Mouse (Mus musculus): Measurements from ENCODE around the gene Fstl3. TPM values are rescaled to one million over a fixed set of nuclear protein-coding genes. Genes with fewer than 3 reads are reported as not detected.

Gene Fstl3
- polyA plus RNA-seq, 1 experiment: 2.5 TPM

DNA sequence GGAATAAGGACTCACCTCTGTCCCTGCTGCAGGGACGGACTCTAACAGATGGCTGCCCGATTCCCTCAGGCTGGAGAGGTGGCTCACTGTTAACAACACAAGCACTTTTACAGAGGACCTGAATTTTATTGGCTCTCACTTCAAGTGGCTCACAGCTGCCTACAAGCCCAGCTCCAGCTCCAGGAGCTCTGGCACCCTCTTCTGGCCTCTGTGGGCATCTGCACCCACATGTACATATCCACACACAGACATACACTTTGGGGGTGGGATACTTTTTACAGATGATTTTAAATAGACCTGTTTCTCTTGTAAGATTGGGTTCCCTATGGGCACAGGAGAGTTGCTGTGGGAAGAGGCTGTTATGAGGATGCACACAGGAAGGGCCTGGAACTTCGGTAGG is 4.8 kb upstream of the Fstl3 start:
- Histone ChIP-seq H3K4me1 (ENCODE audit: control insufficient read depth, insufficient read depth, low read length) (no peaks in the 10 kb centered on the region), H3K4me3 (replicated peaks; ENCODE audit: insufficient read depth, low read depth, low read length) (no peak overlapping the region), H3K27me3 (ENCODE audit: control insufficient read depth, insufficient read depth, low read length) (no peaks in the 10 kb centered on the region), H3K27ac (ENCODE audit: insufficient read depth, low read length) (no peak overlapping the region)
- 88% methylated on average over 3 of the region's 3 CpGs for WGBS
- no peak for DNase-seq
- TF ChIP-seq POLR2A (IDR thresholded peaks at IDR 0.05; ENCODE audit: borderline replicate concordance, insufficient read depth, low read length) (no peak), CTCF (IDR thresholded peaks at IDR 0.05; ENCODE audit: borderline replicate concordance, insufficient read depth, low read depth, low read length) (no peak)

- Histone ChIP-seq H3K4me1 (ENCODE audit: control insufficient read depth, insufficient read depth, low read length) (no peaks in the 10 kb centered on the region), H3K27me3 (ENCODE audit: control insufficient read depth, insufficient read depth, low read length) (no peaks in the 10 kb centered on the region), H3K4me3 (replicated peaks; ENCODE audit: insufficient read depth, low read depth, low read length) (no peak overlapping the region), H3K27ac (ENCODE audit: insufficient read depth, low read length) (no peak overlapping the region)
- WGBS: 52% methylated on average over 2 of the region's 2 CpGs
- TF ChIP-seq POLR2A (IDR thresholded peaks at IDR 0.05; ENCODE audit: borderline replicate concordance, insufficient read depth, low read length) (no peak), CTCF (IDR thresholded peaks at IDR 0.05; ENCODE audit: borderline replicate concordance, insufficient read depth, low read depth, low read length) (no peak)
- no peak for DNase-seq
Measured at GRCm38 (mm10) chr10:79773208-79773607, 3.9 kb upstream of the Fstl3 start.

DNA sequence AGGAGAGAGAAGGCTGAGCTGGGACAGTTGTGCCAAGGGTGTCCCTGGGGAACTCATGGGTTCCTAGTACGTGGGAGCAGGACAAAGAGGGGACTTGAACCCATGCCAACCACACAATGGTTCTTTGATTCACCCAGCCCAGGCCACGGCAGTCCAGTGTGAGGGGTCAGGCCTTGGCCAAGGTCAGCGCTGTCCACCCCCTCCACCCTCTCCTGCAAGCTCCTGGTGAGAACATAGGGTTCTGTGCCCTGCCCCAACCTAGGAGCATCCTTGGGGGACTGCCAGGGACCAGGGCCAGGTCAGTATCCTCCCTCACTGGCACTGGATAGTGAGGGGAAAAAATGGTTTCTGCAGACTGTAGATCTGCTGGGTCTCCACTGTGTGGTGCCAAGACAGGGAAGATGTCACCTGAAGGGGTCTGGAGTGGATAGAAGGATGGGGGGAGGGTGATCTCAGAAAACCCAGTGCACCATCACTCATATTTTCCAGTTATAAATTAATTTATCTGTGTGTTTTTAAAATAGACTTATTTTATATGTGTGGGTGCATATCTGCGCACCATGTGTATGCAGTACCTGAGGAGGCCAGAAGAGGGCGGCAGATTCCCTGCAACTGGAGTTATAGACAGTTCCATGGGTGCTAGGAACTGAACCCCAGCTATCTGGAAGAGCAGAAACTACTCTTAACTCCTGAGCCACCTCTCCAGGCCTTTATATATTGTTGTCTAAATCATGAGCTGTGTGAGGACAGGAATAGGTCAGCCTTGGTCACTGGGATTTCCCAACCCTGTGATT is 2.4 kb upstream of the Fstl3 start:
- DNase-seq: no peak
- TF ChIP-seq POLR2A (IDR thresholded peaks at IDR 0.05; ENCODE audit: borderline replicate concordance, insufficient read depth, low read length): no peak
- no peak for TF ChIP-seq CTCF (IDR thresholded peaks at IDR 0.05; ENCODE audit: borderline replicate concordance, insufficient read depth, low read depth, low read length)
- Histone ChIP-seq H3K4me1 (ENCODE audit: control insufficient read depth, insufficient read depth, low read length) (no peaks in the 10 kb centered on the region), H3K4me3 (replicated peaks; ENCODE audit: insufficient read depth, low read depth, low read length) (no peak overlapping the region), H3K27ac (ENCODE audit: insufficient read depth, low read length) (no peak overlapping the region), H3K27me3 (ENCODE audit: control insufficient read depth, insufficient read depth, low read length) (no peaks in the 10 kb centered on the region)
- 45% methylated on average over 5 of the region's 5 CpGs for WGBS

- H3K27ac ChIP-seq (ENCODE audit: insufficient read depth, low read length): no peak overlapping the region
- WGBS: 28% methylated on average over 15 of the region's 15 CpGs
- no peaks in the 10 kb centered on the region for H3K27me3 ChIP-seq (ENCODE audit: control insufficient read depth, insufficient read depth, low read length)
- TF ChIP-seq POLR2A (IDR thresholded peaks at IDR 0.05; ENCODE audit: borderline replicate concordance, insufficient read depth, low read length) (no peak), CTCF (IDR thresholded peaks at IDR 0.05; ENCODE audit: borderline replicate concordance, insufficient read depth, low read depth, low read length) (no peak)
- no peak for DNase-seq
- no peak overlapping the region for H3K4me3 ChIP-seq (replicated peaks; ENCODE audit: insufficient read depth, low read depth, low read length)
- peaks cover 5% of the 10 kb centered on the region for H3K4me1 ChIP-seq (ENCODE audit: control insufficient read depth, insufficient read depth, low read length)
Measured at GRCm38 (mm10) chr10:79778006-79778405, 934 bp downstream of the Fstl3 start.

- TF ChIP-seq CTCF (IDR thresholded peaks at IDR 0.05; ENCODE audit: borderline replicate concordance, insufficient read depth, low read depth, low read length): no peak
- TF ChIP-seq POLR2A (IDR thresholded peaks at IDR 0.05; ENCODE audit: borderline replicate concordance, insufficient read depth, low read length): no peak
- no peak for DNase-seq
- H3K4me1 ChIP-seq (ENCODE audit: control insufficient read depth, insufficient read depth, low read length): peaks cover 6% of the 10 kb centered on the region
- H3K4me3 ChIP-seq (replicated peaks; ENCODE audit: insufficient read depth, low read depth, low read length): no peak overlapping the region
- 37% methylated on average over 2 of the region's 2 CpGs for WGBS
- no peaks in the 10 kb centered on the region for H3K27me3 ChIP-seq (ENCODE audit: control insufficient read depth, insufficient read depth, low read length)
- no peak overlapping the region for H3K27ac ChIP-seq (ENCODE audit: insufficient read depth, low read length)
Measured at GRCm38 (mm10) chr10:79779193-79779592, 2.1 kb downstream of the Fstl3 start.

DNA sequence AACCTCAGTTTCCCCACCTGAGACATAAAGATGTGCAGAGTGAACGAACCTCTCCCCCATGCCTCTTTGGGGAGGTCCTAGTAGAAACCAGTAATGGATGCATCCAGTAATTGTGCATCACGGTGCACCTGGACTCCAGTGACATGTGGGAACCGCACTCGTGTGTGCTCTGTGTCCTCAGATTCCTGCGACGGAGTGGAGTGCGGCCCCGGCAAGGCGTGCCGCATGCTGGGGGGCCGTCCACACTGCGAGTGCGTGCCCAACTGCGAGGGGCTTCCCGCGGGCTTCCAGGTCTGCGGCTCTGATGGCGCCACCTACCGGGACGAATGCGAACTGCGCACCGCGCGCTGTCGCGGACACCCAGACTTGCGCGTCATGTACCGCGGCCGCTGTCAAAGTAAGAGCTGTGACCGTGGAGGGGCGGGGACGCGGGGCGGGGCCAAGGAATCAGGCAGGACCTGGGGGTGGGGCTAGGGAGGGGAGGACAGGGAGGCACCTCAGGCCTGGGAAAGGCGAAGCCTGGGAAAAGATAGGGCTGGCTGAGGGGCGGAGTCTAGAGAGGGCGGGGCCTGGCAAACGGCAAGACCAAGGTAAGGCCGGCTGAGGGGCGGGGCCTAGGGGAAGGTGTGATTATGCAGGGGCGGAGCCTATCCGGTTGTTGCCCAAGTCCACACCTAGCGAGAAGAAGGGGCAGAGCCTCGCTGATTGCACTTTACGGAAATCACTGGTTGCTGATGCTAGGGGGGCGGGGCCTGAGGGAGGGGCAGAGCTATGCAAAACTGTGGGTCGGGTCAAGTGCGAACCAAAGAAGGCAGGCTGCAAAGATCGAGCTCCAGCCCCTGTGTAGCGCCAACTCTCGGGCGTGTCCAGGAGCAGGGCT is 3.0 kb downstream of the Fstl3 start:
- WGBS: 2% methylated on average over 55 of the region's 55 CpGs
- Histone ChIP-seq H3K4me1 (ENCODE audit: control insufficient read depth, insufficient read depth, low read length) (peaks cover 10% of the 10 kb centered on the region), H3K27ac (ENCODE audit: insufficient read depth, low read length) (no peak overlapping the region), H3K4me3 (replicated peaks; ENCODE audit: insufficient read depth, low read depth, low read length) (peak overlapping the region; percentile 72), H3K27me3 (ENCODE audit: control insufficient read depth, insufficient read depth, low read length) (no peaks in the 10 kb centered on the region)
- TF ChIP-seq CTCF (IDR thresholded peaks at IDR 0.05; ENCODE audit: borderline replicate concordance, insufficient read depth, low read depth, low read length) (peak; percentile 79), POLR2A (IDR thresholded peaks at IDR 0.05; ENCODE audit: borderline replicate concordance, insufficient read depth, low read length) (no peak)
- peak; percentile 97 for DNase-seq

GRCm38 (mm10) chr10:79780664-79781015 is 3.6 kb downstream of the Fstl3 start:
- H3K4me3 ChIP-seq (replicated peaks; ENCODE audit: insufficient read depth, low read depth, low read length): peak overlapping the region; percentile 72
- DNase-seq: no peak
- no peak for TF ChIP-seq CTCF (IDR thresholded peaks at IDR 0.05; ENCODE audit: borderline replicate concordance, insufficient read depth, low read depth, low read length)
- no peak for TF ChIP-seq POLR2A (IDR thresholded peaks at IDR 0.05; ENCODE audit: borderline replicate concordance, insufficient read depth, low read length)
- WGBS: under 1% methylated on average over 13 of the region's 13 CpGs
- no peak overlapping the region for H3K27ac ChIP-seq (ENCODE audit: insufficient read depth, low read length)
- no peaks in the 10 kb centered on the region for H3K27me3 ChIP-seq (ENCODE audit: control insufficient read depth, insufficient read depth, low read length)
- H3K4me1 ChIP-seq (ENCODE audit: control insufficient read depth, insufficient read depth, low read length): peaks cover 10% of the 10 kb centered on the region
